Mouse (Mus musculus) left cerebral cortex, adult 9 months (tissue): Measurements from ENCODE around the gene Galk2.

Experiments
- DNase-seq, 2 experiments: peaks; one replicate each; pipeline ENCODE4 v3.0.0; 2022; ENCODE audit warnings: low spot score in 2 of 2

Galk2 gene

DNA sequence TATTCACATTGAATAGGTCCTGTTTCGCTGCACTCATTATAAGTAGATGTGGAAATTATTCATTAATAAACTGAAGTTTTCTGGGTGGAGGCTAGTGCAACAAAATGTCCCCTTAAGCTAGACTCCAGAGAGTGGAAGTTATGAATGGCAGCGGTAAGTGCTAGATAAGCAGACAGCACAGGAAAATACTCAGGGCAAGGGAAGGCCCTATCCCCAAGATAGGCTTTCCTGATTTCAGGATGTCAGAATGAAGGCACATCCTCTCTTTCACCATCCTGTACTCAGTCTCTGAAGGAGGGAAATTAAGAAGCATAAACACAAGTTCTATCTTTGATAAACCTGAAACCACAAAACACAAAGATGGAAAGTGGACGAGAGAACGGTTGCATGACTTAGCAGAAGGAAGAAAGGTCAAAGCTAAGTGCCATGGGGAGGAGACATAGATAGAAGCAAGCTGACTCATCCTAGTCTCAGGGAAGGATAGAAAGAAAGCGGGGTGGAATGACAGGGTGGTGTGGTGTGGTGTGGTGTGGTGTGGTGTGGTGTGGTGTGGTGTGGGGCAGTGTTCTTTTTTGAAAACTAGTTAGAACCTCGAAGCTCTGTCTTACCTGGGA is 42.0 kb downstream of the Galk2 start:
- no peak for DNase-seq

GRCm38 (mm10) chr2:125901426-125901825 is 42.5 kb downstream of the Galk2 start:
- DNase-seq: no peak

- no peak for DNase-seq
Measured at GRCm38 (mm10) chr2:125906407-125907066, 47.6 kb downstream of the Galk2 start.

DNA sequence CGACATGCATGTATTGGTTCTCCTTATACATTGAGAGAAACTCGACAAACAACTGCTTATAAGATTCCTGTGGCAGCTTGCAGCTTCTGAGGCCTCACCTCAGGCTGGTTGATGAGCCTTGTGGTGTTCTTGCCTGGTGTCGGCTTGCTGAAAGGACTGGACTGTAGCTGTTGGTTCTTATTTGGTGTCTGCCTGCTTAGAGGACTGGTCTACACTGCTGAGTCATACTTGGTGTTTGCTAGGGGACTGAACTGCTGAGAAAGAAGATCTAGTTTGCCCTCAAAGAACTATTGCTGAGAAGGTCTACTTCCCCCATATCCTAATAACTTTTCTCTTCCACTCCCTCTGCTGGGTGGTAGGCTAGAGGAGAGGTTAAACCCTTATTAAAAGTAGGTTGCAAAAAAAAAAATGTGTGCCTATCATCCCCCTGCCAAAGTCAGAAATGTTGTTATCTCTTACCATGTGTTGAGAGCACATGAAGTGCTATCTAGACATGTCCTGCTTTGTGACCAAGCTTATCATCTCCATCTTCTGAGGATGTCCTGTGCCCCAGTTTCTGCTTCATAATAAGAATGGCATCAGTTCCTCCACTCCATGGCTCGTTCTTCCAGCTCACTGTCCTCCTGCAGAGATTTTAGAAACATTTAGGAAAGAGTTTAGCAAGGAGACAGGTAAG is 48.8 kb downstream of the Galk2 start:
- DNase-seq: no peak

- no peak for DNase-seq
Measured at GRCm38 (mm10) chr2:125914167-125914566, 55.3 kb downstream of the Galk2 start.

DNA sequence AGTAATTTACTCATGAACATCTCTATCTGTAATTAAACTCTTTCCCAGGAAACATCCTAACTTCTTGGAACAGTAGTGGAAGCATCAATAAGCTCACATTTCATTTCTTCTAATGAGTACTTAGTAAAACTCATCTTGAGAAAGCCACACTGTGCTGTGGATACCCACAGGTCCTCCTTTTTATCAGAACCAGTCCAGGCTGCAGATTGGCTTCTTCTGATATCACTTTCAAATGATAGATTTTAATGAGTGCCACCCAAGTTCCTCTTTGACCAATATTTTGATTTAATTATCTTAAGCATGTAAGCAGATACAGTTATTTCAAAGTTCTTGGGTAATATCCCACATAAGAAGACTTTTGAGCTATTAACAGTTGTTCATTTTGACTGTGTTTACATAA is 55.8 kb downstream of the Galk2 start:
- DNase-seq: no peak

DNA sequence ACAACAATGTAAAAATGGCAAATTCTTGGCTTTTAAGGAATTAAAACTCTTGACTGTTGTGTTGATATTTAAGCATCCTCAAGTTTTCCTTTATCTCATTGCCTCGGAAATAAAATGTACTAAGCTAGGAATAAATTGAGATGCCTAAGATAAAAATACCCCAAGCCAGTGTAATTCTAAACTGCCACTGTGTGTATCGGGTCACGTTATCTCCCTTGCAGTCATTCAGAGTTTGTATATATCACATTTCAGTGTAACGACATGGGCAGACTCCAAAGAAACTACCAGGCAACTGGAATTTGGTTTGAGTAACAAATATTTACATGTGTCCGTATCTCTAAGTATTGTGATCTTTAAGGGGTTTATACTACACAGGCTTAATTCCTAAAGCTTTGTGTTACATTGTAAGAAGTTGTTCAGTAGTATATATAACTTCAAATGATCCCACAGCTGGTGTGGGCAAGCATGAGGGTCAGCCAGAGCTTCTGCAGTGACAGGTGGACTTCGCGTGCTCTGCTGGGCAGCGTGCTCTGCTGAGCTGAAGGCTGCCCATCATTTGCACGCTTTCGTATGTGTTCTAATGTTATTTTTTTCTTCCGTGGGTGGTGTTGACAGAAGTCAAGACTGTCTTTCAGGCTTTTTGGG is 57.9 kb downstream of the Galk2 start:
- DNase-seq: no peak

DNA sequence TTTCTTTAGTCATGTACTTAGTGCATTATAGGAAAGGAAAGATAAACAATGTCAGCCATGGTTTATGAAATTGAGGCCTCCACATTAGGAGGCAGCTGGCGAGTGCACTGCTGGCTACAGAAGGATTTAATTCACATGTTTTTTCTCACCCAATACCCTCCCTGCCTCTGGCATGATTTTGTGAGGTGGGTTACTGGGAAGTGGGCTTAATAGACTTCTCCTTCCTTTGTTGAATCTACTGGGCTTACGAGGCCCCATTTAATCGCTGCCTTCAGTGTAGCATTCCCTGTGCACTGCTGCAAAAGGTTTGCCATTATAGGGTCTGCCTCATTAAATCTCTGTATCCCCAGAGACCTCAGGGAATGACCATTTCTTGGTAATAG is 58.4 kb downstream of the Galk2 start:
- no peak for DNase-seq

DNA sequence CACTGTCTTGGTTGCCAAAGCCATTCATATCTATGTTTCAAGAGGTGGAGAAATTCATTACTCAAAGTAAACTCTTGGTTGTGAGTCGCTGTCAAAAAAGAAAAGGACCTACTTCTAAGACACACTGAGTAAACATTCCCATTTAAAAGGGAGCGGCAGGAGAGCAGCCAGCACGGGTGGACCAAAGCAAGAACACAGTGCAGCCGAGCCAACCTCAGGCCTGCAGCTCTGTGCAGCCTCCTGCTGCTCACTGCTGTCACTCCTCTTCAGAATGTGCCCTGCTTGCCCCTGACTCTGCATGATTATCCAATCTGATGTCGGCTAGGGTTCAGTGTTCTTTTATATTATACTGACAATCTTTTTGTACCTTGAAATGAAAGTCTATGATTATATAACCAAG is 62.4 kb downstream of the Galk2 start:
- DNase-seq: no peak

DNA sequence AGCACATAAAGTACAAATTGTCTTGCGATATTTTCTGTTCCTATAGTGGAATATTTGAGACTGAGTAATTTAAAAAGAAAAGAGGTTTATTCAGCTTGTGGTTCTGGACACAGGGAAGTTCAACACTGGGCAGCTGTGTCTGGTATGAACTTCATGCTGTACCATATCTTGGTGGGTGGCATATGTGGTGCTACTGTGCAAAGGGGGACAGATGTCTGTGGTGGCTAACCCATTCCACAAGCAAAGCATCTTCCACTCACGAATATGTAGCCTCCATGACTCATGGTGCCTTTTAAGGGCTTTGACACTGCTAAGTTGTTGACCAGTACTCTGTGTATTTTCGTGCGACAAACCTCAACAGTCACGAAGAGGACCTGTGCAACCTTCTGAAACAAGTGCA is 63.2 kb downstream of the Galk2 start:
- DNase-seq: no peak

GRCm38 (mm10) chr2:125922877-125923276 is 64.0 kb downstream of the Galk2 start:
- DNase-seq: no peak

DNA sequence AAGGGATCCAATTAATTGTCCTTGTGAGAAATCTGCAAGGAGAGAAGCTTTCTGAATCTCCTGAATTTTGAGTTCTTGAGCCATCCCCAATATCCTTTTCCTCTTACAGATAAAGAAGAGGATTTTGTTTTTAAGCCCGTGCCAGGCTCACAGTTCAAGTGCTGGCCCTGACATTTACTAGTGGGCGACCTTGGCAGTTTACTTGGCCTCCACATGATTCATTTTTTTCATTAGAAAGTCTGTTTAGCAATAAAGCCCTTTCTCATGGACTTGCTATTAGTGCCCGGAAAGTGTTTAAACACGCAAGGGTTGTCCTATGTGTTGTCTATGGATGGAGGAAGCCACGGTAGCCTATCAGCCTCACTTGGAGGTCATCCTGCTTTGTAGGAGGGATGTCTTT is 64.4 kb downstream of the Galk2 start:
- DNase-seq: no peak

DNA sequence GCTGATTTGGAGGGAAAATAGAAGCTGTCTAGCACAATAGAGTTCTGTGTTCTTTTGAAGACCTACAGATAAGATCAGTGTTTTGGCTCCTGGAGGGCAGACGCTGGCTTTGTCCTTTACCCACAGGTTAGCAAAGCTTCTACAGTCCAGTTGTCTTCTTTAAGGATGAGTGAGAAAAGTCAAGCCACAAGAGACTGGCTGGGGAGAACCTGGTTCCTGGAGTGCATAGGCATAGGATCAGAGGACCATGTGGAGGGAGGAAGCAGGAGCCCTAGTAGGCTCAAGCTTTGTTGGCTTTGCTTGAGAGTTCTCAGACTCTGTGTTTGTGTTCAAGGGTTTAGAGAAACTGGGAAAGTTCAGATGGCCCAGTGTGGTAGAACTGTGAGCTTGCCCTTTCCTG is 65.6 kb downstream of the Galk2 start:
- no peak for DNase-seq

DNA sequence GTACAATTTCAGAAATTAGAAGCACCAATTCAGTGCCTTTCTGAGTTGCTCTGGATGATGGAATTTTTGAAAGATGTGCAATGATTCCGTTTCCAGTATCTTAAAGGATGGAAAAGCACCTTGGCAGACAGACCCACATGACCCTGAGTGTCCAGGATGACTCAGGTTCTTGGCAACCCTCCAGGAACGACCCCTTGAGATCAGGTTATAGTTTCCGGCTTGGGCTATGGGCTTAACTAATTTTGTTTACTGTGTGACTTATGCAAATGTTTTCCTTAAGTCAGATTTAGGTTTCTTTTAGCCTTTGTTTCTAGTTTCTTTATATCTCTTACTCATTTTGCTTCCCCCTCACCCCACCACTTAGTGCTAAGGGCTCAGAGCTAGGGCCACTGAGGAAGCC is 66.2 kb downstream of the Galk2 start:
- no peak for DNase-seq

DNA sequence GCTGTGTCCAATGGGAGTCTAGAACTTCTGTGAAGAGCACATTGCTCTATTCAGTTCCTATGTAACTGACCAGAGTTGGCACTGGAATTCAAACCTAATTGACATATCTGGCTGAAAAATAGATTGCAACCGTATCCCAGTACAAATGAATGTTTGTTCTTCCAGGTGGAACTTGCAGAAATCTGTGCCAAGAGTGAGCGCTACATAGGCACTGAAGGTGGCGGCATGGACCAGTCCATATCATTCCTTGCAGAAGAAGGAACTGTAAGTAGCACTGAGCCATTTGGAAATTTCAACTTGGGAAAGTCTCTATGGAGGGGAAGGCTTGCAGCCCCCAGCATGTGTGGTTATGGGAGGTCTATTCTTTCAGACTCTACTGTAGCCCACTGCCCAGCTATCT is 70.5 kb downstream of the Galk2 start:
- DNase-seq: no peak

DNA sequence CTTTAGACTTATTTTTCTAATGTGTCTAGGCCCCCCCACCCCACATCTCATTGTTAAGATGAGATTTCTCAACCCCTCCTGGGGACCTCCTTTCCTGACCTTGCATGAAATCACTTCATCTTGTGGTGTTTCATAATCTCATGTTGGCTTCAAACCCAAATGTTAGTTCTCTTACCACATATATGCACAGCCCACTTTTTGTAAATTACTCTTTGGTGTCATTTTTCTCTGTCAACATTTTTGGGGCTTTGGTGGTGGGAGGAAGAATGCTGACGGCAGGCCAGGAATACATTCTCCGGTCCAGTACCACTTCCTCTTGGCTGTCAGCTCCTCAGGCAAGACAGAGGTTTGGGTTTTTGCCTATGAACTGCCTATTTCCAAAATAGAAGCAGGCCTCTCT is 71.0 kb downstream of the Galk2 start:
- no peak for DNase-seq

GRCm38 (mm10) chr2:125931193-125931592 is 72.3 kb downstream of the Galk2 start:
- DNase-seq: no peak

GRCm38 (mm10) chr2:125932734-125933133 is 73.8 kb downstream of the Galk2 start:
- no peak for DNase-seq

GRCm38 (mm10) chr2:125933977-125934376 is 75.1 kb downstream of the Galk2 start:
- DNase-seq: no peak

DNA sequence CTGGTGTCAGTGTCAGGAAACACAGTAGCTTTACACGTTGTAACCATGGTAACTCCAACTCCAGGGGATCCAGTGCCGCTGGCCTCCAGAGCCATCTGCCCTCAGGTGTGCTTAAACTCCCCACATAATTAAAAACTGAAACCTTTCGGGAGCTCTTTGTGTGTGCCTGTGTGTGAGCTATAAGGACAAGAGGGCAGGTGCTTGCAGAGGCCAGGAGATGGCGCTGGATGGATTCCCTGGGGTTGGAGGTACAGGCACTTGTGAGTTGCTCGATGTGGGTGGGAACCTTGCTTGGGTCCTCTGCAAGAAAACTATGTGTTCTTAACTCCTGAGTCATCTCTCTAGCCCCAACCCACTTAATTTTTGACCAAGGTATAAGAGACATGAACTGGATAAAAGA is 77.5 kb downstream of the Galk2 start:
- no peak for DNase-seq

- no peak for DNase-seq
Measured at GRCm38 (mm10) chr2:125938993-125939642, 80.2 kb downstream of the Galk2 start.

DNA sequence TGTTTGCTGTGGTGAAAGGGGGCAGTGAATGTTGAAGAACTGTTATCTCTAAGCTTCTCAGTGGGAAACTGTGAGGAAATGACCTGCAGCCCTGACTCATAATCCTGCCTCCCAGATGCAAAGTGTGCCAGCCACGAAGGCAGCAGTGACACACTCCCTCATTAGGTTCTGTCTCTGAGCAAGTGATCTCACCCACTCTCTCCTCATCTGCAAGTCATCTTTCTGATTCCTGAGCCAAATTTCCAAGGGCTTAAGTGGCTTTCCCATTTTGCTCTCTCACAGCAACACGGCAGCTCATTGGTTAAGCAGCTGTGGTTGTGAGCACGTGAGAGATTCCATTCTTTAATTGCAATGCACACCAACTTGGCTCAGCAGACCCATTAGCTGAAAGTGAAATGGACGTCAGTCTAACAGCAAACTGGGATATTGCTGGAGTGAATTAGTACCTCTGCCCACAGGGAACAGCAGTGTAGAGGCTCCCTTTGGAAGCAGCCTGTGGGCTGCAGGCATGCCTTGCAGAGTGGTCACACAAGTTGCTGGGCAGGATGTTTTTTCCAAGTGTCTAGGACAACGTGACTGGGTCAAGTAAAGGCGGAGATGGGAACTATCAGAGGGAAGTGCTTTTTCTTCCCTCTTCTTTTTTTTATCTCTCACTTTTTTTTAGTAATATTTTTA is 82.3 kb downstream of the Galk2 start:
- DNase-seq: peak; percentile 11 to 16
